Mouse (Mus musculus) forebrain, embryonic 14.5 days (tissue): ENCODE data around the gene 0610030E20Rik. TPM values are rescaled to one million over a fixed set of nuclear protein-coding genes. Genes with fewer than 3 reads are reported as not detected.

Experiments
- ATAC-seq: fragments of 200-750 bp; cut with Nextera tagmentation; 2 replicates; pipeline ENCODE4 v1.8.0; 2017; ENCODE audit warnings: mild to moderate bottlenecking, moderate library complexity
- DNase-seq: peaks from one replicate; pipeline ENCODE4 v3.0.0-alpha.2; 2015; ENCODE audit warnings: low spot score
- H3K27ac ChIP-seq: fragments of 300-500 bp; sonication (generic); 2 replicates; pipeline ENCODE4 v1.5.1; 2014; ENCODE audit warnings: low read depth, mild to moderate bottlenecking, control low read depth, low read length, moderate library complexity
- H3K27me3 ChIP-seq: fragments of 300-500 bp; sonication (generic); replicated peaks from 2 replicates; pipeline ENCODE4 v1.6.1; 2014; ENCODE audit warnings: low read length, control low read depth, mixed read lengths; ENCODE audit not compliant: control insufficient read depth, insufficient read depth
- H3K36me3 ChIP-seq: fragments of 300-500 bp; sonication (generic); 2 replicates; pipeline ENCODE4 v1.6.1; 2014; ENCODE audit warnings: low read length, control low read depth; ENCODE audit not compliant: control insufficient read depth, insufficient read depth
- H3K4me1 ChIP-seq: fragments of 300-500 bp; sonication (generic); 2 replicates; pipeline ENCODE4 v1.6.1; 2014; ENCODE audit warnings: antibody characterized with exemption, low read length, control low read depth; ENCODE audit not compliant: control insufficient read depth, insufficient read depth
- H3K4me2 ChIP-seq: fragments of 300-500 bp; sonication (generic); 2 replicates; pipeline ENCODE4 v1.6.1; 2014; ENCODE audit warnings: mild to moderate bottlenecking, control low read depth, low read length
- H3K4me3 ChIP-seq: fragments of 300-500 bp; sonication (generic); 2 replicates; pipeline ENCODE4 v1.5.1; 2014; ENCODE audit warnings: low read depth, low read length, control low read depth
- H3K9ac ChIP-seq: fragments of 300-500 bp; sonication (generic); 2 replicates; pipeline ENCODE4 v1.6.1; 2014; ENCODE audit warnings: mild to moderate bottlenecking, low read length, control low read depth, moderate library complexity
- H3K9me3 ChIP-seq: fragments of 300-500 bp; sonication (generic); replicated peaks from 2 replicates; pipeline ENCODE4 v1.6.1; 2016; ENCODE audit warnings: low read length, control low read depth, mixed read lengths; ENCODE audit not compliant: control insufficient read depth
- whole genome bisulfite sequencing: fragments of 180-500 bp; shearing (Covaris S2); extraction: QIAGEN DNeasy Blood & Tissue Kit; methylation state at CpG from one replicate; pipeline ENCODE4 v1.1.7; 2014; 5-methylcytosine and 5-hydroxymethylcytosine counted together
- polyA plus RNA-seq: library from polyadenylated mRNA; unstranded; fragments of >200 nt; fragmentation: Nextera tagmentation; extraction: Ambion mirVana; gene quantifications from 2 replicates; pipeline ENCODE4 v1.2.1, GENCODE M21; 2014

The 0610030E20Rik gene
- polyA plus RNA-seq, 1 experiment from 2014 or later = 12.0 TPM

- Histone ChIP-seq H3K27ac (no peak overlapping the region; the same call in 1 of the 2 replicates), H3K36me3 (peaks cover 25% of the 10 kb centered on the region), H3K9ac (peak overlapping the region; percentile 86), H3K9me3 (no peaks in the 10 kb centered on the region), H3K4me1 (peaks cover 18% of the 10 kb centered on the region), H3K27me3 (no peaks in the 10 kb centered on the region), H3K4me3 (peak overlapping the region; percentile 81), H3K4me2 (peak overlapping the region; percentile 95)
- DNase-seq (no peak), ATAC-seq (peak; percentile 56)
- under 1% methylated on average over 42 of the region's 42 CpGs for WGBS
These were observed 2.6 kb upstream of the 0610030E20Rik start for GRCm38 (mm10) chr6:72344396-72345073.

DNA sequence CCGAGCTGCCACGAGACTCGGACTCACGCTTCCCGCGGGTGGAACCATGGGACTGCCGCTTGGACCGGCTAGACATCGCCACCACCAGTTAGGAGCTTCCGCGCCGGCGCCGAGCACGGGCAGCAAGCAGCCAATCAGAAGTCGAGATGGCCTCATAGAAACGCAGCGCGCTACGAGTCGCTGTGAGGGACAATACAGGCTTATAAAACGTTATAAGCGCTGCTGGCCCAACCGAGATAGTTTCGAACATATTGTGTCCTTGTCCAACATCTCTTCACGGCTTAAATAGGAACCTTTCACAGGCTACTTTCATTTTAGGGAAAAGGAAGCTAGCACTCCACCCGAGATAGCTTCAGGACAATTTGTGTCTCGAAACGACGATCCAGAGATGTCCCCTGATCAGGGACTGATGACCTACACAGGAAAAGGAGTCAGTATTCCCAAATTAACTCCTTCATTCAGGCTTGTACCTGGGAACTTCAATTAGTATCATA, 2.0 kb upstream of the 0610030E20Rik start, which contains the start of gene Usp39:
Gene Usp39 (minus strand): TSS at position 111 of the 494 bp plus-strand sequence.
- Histone ChIP-seq H3K27ac (no peak within 1 kb of the TSS; the same call in 1 of the 2 replicates), H3K9ac (peak within 1 kb of the TSS; percentile 86), H3K4me3 (peak within 1 kb of the TSS; percentile 81), H3K4me1 (peaks cover 18% of the 10 kb centered on the region), H3K27me3 (no peaks in the 10 kb centered on the region), H3K4me2 (peak within 1 kb of the TSS; percentile 95), H3K36me3 (peaks cover 26% of the 10 kb centered on the region), H3K9me3 (no peaks in the 10 kb centered on the region)
- WGBS = under 1% methylated on average over 30 of the region's 30 CpGs
- ATAC-seq = peak; percentile 86
- peak; percentile 98 for DNase-seq

GRCm38 (mm10) chr6:72345633-72346032, 1.5 kb upstream of the 0610030E20Rik start:
- peak overlapping the region; percentile 81; the same call in 1 of the 2 replicates for H3K4me3 ChIP-seq
- H3K36me3 ChIP-seq = peaks cover 31% of the 10 kb centered on the region
- ATAC-seq (peak; percentile 3; the same call in 1 of the 2 replicates), DNase-seq (no peak)
- 55% methylated on average over 6 of the region's 6 CpGs for WGBS
- no peak overlapping the region for H3K27ac ChIP-seq
- peak overlapping the region; percentile 95 for H3K4me2 ChIP-seq
- peaks cover 18% of the 10 kb centered on the region for H3K4me1 ChIP-seq
- no peak overlapping the region; the same call in 1 of the 2 replicates for H3K9ac ChIP-seq
- H3K27me3 ChIP-seq = no peaks in the 10 kb centered on the region
- H3K9me3 ChIP-seq = no peaks in the 10 kb centered on the region

- Histone ChIP-seq H3K4me1 (peaks cover 18% of the 10 kb centered on the region), H3K4me2 (peak overlapping the region; percentile 77; the same call in 1 of the 2 replicates)
- no peak for ATAC-seq
These were observed 856 bp upstream of the 0610030E20Rik start for GRCm38 (mm10) chr6:72346261-72346660.

DNA sequence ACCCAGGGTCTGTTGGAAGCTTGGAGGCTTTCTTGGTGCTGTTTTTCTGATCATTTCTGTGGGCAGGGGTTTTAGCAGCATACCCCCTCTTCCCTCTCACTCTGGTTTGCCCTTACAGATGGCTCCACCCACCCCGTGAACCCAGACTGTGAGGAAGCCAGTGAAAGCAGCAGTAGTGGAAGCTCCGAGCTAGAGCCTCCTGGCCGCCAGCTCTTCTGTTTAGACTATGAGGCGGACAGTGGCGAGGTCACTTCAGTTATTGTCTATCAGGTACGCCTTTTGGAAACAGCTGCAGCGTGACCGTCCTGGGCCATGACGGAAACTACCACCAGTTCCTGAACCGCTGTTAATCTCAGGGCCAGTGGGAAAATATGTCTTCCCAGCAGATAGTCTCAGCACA, 1.3 kb downstream of the 0610030E20Rik start:
- H3K4me3 ChIP-seq = no peak overlapping the region
- peaks cover 18% of the 10 kb centered on the region for H3K4me1 ChIP-seq
- H3K9me3 ChIP-seq = no peaks in the 10 kb centered on the region
- 81% methylated on average over 10 of the region's 10 CpGs for WGBS
- H3K9ac ChIP-seq = no peak overlapping the region; the same call in 1 of the 2 replicates
- H3K36me3 ChIP-seq = peaks cover 30% of the 10 kb centered on the region
- H3K27ac ChIP-seq = no peak overlapping the region
- ATAC-seq (no peak), DNase-seq (no peak)
- no peaks in the 10 kb centered on the region for H3K27me3 ChIP-seq
- peak overlapping the region; percentile 77 for H3K4me2 ChIP-seq

More at GRCm38 (mm10) chr6:72346261-72346660, 856 bp upstream of the 0610030E20Rik start:
- 90% methylated on average over 4 of the region's 4 CpGs for WGBS
- no peak for DNase-seq
- H3K36me3 ChIP-seq = peaks cover 32% of the 10 kb centered on the region
- no peak overlapping the region for H3K4me3 ChIP-seq
- no peaks in the 10 kb centered on the region for H3K27me3 ChIP-seq
- no peaks in the 10 kb centered on the region for H3K9me3 ChIP-seq
- H3K27ac ChIP-seq = no peak overlapping the region
- no peak overlapping the region for H3K9ac ChIP-seq

DNA sequence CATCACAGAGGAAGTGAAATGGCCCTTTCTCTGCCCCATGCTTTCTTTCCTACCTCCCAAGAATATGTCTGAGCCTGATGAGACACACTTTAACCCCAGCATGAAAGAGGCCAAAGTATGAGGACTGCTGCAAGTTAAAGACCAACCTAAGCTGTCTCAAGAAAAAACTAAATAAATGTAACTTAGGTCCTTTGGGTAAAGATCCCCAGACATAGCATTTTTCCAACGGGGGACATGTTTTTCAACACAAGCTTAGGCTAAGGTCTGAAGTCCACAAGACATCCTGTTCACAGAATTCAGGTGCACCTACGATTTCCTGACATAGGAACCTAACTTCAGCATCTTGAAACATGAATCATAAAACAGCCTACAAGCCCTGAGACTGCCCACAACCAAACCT, 3.1 kb downstream of the 0610030E20Rik start:
- Histone ChIP-seq H3K9ac (no peak overlapping the region), H3K4me1 (peaks cover 15% of the 10 kb centered on the region), H3K27ac (no peak overlapping the region), H3K4me2 (no peak overlapping the region), H3K27me3 (no peaks in the 10 kb centered on the region), H3K9me3 (no peaks in the 10 kb centered on the region), H3K4me3 (no peak overlapping the region), H3K36me3 (peaks cover 30% of the 10 kb centered on the region)
- ATAC-seq (no peak), DNase-seq (no peak)
- 91% methylated on average over 2 of the region's 2 CpGs for WGBS

- Histone ChIP-seq H3K4me2 (no peak overlapping the region), H3K4me3 (no peak overlapping the region), H3K9ac (no peak overlapping the region), H3K36me3 (peaks cover 30% of the 10 kb centered on the region), H3K27me3 (no peaks in the 10 kb centered on the region), H3K9me3 (no peaks in the 10 kb centered on the region), H3K4me1 (peaks cover 12% of the 10 kb centered on the region), H3K27ac (no peak overlapping the region)
- WGBS = 73% methylated on average over 5 of the region's 5 CpGs
- DNase-seq (peak; percentile 45), ATAC-seq (no peak)
These were observed 5.7 kb downstream of the 0610030E20Rik start for GRCm38 (mm10) chr6:72352636-72353405.

DNA sequence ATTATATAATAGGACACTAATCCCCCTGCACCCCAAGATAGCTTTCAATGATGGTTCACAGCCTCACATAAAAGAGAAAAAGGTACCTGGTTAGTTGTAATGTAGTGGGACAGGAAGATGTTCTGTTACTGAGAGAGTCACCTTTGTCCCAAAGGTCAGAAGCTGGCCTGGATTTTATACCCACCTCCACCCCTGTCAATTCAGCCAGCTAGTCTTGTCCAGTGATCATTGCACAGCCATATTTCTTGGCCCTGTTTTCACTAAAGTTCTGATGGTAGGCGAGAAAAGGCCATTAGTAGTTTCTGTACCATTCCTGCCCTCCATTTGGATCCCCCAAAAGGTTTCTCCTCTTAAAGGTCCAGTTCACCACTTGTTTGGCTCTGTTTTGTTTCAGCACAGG, 6.9 kb downstream of the 0610030E20Rik start:
- Histone ChIP-seq H3K27me3 (no peaks in the 10 kb centered on the region), H3K9ac (no peak overlapping the region), H3K9me3 (no peaks in the 10 kb centered on the region), H3K27ac (no peak overlapping the region), H3K4me1 (peaks cover 6% of the 10 kb centered on the region; the same call in 1 of the 2 replicates), H3K4me3 (no peak overlapping the region), H3K4me2 (no peak overlapping the region), H3K36me3 (peaks cover 33% of the 10 kb centered on the region)
- WGBS = 64% methylated on average over 1 of the region's 1 CpGs
- DNase-seq (no peak), ATAC-seq (no peak)
